Mouse (Mus musculus) lung, adult 2 months (tissue): ENCODE measurements around the gene Gm7861.
"Not testable (repeated sequence)": the region's sequence is repeated elsewhere in the genome, so short reads cannot be mapped to it uniquely, and the experiment has no call there.

ENCODE experiments used
- CTCF ChIP-seq: fragments of 200-500 bp; IDR thresholded peaks from 2 replicates; pipeline ENCODE4 v1.5.1; 2011; ENCODE audit warnings: mild to moderate bottlenecking, low read length, control low read depth; ENCODE audit not compliant: insufficient read depth
- POLR2A ChIP-seq: fragments of 200-500 bp; IDR thresholded peaks from 2 replicates; pipeline ENCODE4 v1.6.1; 2011; ENCODE audit warnings: low read depth, mild to moderate bottlenecking, control low read depth, low read length, borderline replicate concordance; ENCODE audit errors: extremely low read depth

GRCm38 (mm10) chr8:21594408-21594807 is at the start of gene Gm7861:
- not testable (repeated sequence) for TF ChIP-seq POLR2A, CTCF
